Mouse (Mus musculus) brain, embryonic 14.5 days (tissue): Measurements from ENCODE around the gene Slc22a15.

Source experiments
- CTCF ChIP-seq: fragments of 200-500 bp; IDR thresholded peaks from 2 replicates; pipeline ENCODE4 v1.5.1; 2012; ENCODE audit warnings: inconsistent platforms, mild to moderate bottlenecking, moderate library complexity, borderline replicate concordance; ENCODE audit not compliant: insufficient read depth, insufficient read length; ENCODE audit errors: extremely low read depth
- POLR2A ChIP-seq: fragments of 200-500 bp; IDR thresholded peaks from 2 replicates; pipeline ENCODE4 v1.6.1; 2012; ENCODE audit warnings: mild to moderate bottlenecking, inconsistent platforms, borderline replicate concordance; ENCODE audit not compliant: poor library complexity, insufficient read depth, insufficient read length, severe bottlenecking; ENCODE audit errors: extremely low read depth

DNA sequence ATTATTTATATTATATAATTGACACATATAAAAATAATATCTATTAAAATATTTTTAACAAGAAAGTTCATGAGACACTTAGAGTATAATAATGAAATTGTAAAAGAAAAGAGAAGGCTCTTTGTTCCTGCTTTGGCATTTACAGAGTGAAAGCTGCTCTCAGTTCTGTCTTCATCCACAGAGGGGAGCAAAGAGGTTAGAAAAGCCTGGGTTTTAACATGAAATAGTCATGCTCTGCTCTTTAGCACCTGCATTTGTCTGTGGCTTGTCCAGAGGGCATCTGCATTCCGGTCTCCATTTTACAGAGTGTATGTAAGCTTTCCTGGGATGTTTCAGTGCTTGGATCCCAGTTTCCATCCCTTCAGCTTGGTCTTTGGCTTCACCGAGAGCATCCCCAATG lies 28.3 kb upstream of the Slc22a15 start:
- TF ChIP-seq CTCF (no peak), POLR2A (no peak)
